Mouse (Mus musculus) cerebellum, postnatal 10 days (tissue): ENCODE results near the gene 1700123O20Rik.

Experiments used
- DNase-seq, 2 experiments: peaks; one replicate each; pipeline ENCODE4 v3.0.0; 2021; ENCODE audit warnings: mixed read lengths in 2 of 2

The 1700123O20Rik gene

DNA sequence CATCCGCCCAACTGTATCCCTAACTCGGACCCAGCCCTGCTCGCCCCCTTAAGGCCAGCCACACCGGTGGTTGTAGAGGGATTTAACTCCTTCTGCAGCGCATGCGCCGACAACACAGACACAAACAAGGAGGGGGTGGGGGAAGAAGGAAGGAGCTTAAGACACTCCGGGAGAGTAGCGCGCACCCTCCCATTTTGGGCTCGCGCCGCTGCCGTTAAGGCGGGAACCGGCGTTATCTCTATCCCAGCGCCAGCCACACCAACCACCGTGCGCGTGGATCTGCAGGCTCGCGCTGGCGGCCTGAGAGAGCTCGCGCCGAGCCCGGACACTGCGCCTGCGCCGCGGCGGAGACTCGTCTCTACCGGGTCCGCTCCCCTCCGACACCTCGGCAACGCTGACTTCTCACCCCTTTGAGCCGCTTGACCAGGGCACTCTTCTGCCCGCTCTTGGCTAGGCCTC is at the start of gene 1700123O20Rik:
Gene 1700123O20Rik, plus strand, starts transcription at position 154 of the 459 bp plus-strand sequence.
- peak; percentile 89 to 90 for DNase-seq

DNA sequence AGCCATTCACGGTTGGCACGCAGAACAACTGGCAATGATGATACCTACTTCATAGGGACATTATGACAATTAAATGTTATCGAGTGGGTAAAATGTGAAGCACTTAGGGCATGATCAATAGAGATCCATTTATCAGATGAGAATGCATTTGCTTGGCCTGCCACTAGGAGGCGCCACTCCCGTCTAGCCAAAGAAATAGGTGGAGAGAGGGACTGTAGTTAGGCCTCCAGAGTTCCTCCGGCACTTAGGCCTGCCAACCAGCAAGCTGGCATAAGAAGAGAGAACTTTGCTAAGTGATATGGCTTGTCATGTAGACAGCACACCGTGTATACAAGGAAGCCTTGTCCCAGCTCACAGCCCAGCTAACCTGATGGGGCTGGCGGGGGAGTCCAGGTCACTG is 49.1 kb upstream of the 1700123O20Rik start:
- DNase-seq: peak; percentile 73 to 80

DNA sequence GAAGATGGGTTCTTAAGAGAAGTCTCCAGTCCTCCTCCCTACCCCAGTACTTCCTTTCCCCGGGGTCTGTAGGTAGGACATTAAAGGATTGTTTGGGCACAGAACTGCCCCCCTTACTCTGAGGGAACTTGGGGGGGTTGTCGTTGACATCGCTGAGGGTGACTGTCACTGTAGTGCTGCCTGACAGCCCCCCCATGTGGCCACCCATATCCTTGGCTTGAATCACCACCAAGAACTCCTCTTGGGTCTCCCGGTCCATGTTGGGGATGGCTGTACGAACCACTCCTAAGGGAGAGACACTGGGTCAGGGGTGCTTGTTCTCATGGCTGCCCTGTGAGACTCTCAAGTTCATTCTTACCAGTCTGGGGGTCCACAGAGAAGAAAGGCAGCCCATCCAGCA is 47.8 kb upstream of the 1700123O20Rik start:
- DNase-seq: no peak

- peak; percentile 54 to 67 for DNase-seq
These were observed 45.9 kb upstream of the 1700123O20Rik start for GRCm38 (mm10) chr14:54640121-54640520.

DNA sequence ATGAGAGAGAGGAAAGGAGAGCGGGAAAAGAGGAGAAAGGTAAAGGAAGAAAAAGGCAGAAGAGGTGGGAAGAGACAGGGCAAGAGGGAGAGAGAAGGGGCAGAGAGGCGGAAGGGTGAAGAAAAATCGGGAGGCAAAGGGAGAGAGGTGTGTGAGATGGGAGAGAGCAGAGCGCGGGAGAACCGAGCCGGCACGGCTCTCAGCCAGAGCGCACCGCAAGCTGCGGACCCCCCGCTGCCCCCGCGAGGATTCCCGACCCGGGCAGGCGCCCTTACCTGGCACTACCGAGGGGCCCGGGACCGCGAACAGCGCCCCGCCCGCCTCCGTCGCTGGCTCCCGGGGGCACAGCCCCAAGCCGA is 45.1 kb upstream of the 1700123O20Rik start, which contains the start of gene Gm17606:
Gene Gm17606, plus strand, starts transcription at position 7 of the 359 bp plus-strand sequence.
- no peak for DNase-seq

- peak; percentile 96 to 98 for DNase-seq
These were observed 44.6 kb upstream of the 1700123O20Rik start, which contains the start of gene Cdh24 for GRCm38 (mm10) chr14:54641305-54641969. Cdh24 (minus strand) TSS chr14:54641364.

GRCm38 (mm10) chr14:54642224-54642944 is 43.6 kb upstream of the 1700123O20Rik start:
- no peak for DNase-seq

DNA sequence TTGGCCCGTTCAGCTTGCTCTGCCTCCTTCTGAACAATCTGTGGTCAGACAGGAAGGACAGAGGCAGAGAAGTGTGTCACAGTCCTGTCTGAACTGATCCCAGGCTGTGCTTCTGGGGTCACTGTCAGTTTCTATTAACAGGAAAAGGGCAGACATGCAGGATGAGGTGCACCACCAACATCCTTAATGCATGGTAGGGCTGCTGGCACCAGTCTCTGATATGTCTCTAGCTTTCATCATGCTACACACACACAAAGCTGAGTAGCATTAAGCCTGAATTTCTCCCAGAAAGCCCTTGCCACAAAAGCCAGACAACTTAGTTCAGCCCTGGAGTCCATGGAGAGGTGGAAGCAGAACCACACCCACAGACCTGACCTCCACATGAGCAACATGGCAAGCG is 43.0 kb upstream of the 1700123O20Rik start:
- DNase-seq: no peak

DNA sequence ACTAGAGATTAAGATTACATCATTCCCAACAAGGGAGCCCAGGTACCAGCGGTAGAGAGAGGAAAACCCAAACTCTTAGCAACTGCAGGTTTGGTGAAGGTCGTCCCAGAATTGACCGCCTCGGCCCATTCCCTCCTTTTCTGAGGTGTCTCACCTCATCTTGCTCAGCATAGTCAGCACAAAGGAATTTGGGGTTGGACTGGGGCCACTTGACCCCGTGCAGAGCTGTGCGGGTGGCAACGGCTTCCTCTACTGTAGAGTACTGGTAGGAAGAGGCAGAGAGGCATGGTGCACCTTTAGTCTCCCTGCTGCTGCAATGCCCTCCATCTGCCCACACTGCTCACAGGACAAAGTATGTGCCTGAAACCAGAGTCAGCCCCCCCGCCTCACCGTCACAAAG is 41.7 kb upstream of the 1700123O20Rik start:
- DNase-seq: no peak

- no peak for DNase-seq
These were observed 39.6 kb upstream of the 1700123O20Rik start for GRCm38 (mm10) chr14:54646455-54646854.

GRCm38 (mm10) chr14:54646898-54647636 is 38.9 kb upstream of the 1700123O20Rik start:
- no peak for DNase-seq

- no peak for DNase-seq
These were observed 38.1 kb upstream of the 1700123O20Rik start for GRCm38 (mm10) chr14:54647900-54648299.

DNA sequence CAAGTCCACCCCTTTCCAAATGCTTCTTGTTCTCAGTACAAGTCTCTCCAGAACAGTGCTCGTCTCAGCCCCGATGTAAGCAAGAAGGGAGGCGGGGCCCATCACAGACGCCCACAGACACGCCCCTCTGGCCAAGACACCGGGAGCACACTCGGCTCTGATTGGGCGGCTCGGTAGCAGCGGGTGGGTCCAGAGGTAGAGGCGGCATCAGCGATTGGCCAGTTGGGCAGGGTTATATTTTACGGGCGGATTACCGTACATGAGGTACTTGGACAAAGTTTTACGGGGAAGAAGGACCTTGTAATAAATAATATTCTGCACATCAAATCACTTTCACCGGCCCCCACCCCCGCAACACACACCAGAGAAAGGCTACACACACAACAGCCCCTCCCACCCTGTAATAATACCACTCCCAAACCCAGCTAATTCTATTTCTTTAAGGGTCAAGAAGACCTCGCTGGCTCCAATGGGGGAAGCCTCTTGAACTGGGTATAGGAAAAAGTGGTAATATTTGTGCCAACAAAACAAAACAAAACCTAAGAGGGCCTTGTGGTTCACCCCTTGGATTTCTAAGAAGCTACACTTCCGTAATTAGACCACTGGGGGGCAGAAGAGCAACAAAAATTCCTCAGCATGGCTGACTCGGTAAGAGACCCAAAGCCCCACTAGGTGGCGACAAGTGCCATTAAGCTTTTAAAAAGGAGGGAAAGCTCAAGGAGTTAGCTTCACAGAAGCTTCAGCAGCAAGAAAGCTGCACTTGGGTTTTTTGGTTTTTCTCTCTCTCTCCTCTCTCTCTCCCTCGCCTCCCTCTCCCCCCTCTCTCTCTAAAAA is 35.2 kb upstream of the 1700123O20Rik start:
- peak; percentile 95 to 96 for DNase-seq

- DNase-seq: no peak
These were observed 34.5 kb upstream of the 1700123O20Rik start for GRCm38 (mm10) chr14:54651556-54651955.

DNA sequence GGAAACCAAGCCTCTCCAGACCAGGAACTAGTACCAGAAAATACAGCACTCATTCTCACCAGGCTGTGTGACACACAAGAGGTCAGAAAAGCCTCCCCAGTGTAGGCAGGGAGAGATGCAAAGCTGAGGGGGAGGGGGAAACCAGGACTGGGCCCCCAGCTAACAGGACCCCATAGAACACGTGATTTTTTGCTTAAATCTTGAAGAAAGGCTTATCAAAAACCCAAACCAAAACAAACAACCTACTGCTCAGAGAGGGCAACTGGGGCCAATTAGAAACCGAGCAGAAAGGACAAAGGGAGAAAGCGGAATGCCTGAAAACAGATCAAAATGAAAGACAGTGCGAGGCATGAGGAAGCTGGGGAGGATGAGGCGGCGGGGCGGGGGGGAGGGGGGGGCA is 33.2 kb upstream of the 1700123O20Rik start:
- peak in 1 of 2 experiments; percentile 11 for DNase-seq

- peak; percentile 88 to 92 for DNase-seq
These were observed 32.5 kb upstream of the 1700123O20Rik start for GRCm38 (mm10) chr14:54653496-54653895.

DNA sequence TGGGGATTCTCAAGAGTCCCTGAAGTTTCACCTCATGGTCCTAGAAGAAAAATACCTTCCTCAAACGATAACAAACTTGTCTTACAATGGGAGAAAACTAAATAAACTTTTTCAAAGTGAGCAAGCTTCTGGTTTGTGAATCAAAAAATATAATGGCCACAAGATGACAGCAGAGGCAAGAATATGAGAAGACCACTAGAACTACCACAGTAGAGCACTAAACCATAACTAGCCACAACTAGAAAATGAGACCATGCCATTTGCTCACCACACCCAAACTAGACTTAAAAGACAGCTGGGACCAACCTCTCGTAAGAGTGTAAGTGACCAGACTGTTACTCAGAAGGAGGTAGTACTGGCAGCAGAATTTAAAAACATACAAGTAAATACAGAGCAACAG is 26.0 kb upstream of the 1700123O20Rik start:
- peak in 1 of 2 experiments; percentile 68 for DNase-seq

DNA sequence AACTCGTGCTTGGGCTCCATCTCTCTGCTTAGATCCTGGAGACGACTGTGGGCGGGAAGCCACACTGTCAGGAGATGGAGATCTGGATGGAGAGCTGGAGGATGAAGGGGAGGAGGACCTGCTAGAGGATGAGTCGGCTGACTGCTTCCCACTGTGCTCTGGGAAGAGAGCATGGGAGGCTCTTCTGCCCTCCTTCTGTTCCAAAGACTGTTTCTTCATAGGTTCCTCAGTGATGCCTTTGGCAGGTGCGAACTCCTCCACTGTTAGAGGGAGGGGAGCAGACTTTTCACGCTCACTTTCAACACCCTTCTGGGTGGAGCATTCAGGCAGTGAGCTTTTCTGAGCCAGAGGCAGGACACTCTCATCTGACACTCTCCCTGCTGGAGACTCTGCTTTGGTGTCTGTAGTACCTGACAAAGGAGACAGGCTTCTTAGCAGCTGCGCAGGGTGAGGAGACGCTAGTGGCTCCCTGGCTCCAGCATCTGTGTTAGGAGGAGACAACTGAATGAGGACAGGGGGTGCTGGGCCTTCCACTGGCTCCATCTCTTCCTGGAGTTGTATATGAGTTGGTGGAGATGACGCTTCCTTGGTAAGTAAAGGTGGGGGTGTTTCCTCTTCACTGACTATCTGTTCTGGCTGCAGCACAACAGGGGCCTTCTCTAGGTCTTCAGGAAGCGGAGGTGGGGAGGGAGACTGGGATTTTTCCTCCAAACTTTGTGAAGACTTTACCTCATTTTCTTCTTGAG is 21.4 kb upstream of the 1700123O20Rik start:
- no peak for DNase-seq

DNA sequence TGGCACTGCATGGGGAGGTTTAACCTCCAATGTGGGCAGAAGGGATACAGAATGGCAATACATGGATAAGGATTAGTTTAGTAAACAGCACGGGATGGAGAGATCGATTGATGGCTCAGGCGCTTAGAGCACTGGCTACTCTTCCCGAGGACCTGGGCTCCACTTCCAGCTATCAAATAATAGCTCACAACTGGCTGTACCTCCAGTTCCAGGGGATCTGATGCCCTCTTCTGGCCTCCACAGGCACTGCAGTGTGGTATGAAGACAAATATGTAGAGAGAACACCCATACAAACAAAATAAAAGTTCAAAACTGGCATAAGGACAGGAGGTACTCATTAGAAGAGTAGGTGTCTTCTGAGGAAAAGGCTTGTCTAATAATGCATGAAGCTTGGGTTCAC is 16.6 kb upstream of the 1700123O20Rik start:
- peak; percentile 55 to 65 for DNase-seq

- no peak for DNase-seq
These were observed 11.7 kb upstream of the 1700123O20Rik start for GRCm38 (mm10) chr14:54674317-54674716.

GRCm38 (mm10) chr14:54676290-54676689 is 9.7 kb upstream of the 1700123O20Rik start:
- no peak for DNase-seq
